Comparison of ENCODE assay signal across 10 mouse cellular contexts in the genomic region with DNA sequence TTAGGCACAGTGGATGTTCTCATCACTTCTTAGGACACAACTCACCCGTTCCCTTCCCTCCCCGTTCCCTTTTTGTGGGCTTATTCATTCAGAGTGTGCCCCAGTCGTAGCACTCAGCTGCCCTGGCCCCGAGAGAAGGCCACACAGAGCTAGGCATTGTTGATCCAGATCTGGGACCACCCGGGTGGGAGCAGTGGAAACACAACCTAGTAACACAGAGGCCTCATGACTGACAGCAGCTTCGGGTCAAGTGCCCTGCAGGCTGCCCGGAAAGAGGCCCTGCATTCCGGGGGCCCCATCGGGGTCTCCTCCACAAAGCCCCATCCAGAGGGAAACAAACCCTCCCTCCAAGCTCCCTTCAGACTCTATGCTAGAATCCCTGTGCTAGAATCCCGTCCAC.
DNase-seq lines count a peak whose midpoint lies in the region; ATAC-seq lines count a peak whose summit lies in the region.
"Had no signal": no experiment of that assay in that cellular context is flagged by ENCODE, and none has a peak within 500 bp of the region (broad histone marks: within the 10 kb centered on the region; RNA-seq: fewer than 3 reads in every experiment).

No protein-coding gene starts in this region.

- DNase-seq in kidney, postnatal 14 days: no peak
- no peak for DNase-seq in limb, embryonic 10.5 days (ENCODE audit: low spot score)
- no peak for DNase-seq in left cerebral cortex, adult 11 months (ENCODE audit: low spot score)
- DNase-seq in adrenal gland, postnatal 10 days: no peak
- DNase-seq: heart, postnatal 14 days had no signal

- H3K27ac ChIP-seq in kidney, embryonic 14.5 days (ENCODE audit: low read depth, low read length): no peak overlapping the region
- no peak overlapping the region for H3K27ac ChIP-seq in forebrain, embryonic 12.5 days
- H3K27ac ChIP-seq in limb, embryonic 10.5 days: peak overlapping the region; percentile 68
- H3K27ac ChIP-seq in neural tube, embryonic 15.5 days (replicated peaks): 0 out of 2 replicates have a peak overlapping the region, but pooled peaks have one; percentile 5

- 16% methylated on average over 10 of the region's 10 CpGs for WGBS in kidney, embryonic 14.5 days
- WGBS in forebrain, embryonic 12.5 days: 3% methylated on average over 10 of the region's 10 CpGs
- 58% methylated on average over 10 of the region's 10 CpGs for WGBS in limb, embryonic 10.5 days
- WGBS in neural tube, embryonic 15.5 days: 11% methylated on average over 10 of the region's 10 CpGs

- 0 out of 2 replicates have a peak, but pooled peaks cover 4% of the 10 kb centered on the region for H3K4me1 ChIP-seq in kidney, embryonic 14.5 days (ENCODE audit: control insufficient read depth, insufficient read depth, low read length)
- H3K4me1 ChIP-seq in forebrain, embryonic 12.5 days: peaks cover 36% of the 10 kb centered on the region
- H3K4me1 ChIP-seq in limb, embryonic 10.5 days: peaks cover 18% of the 10 kb centered on the region
- H3K4me1 ChIP-seq in neural tube, embryonic 15.5 days: peaks cover 25% of the 10 kb centered on the region

- H3K4me2 ChIP-seq in kidney, embryonic 14.5 days (replicated peaks; ENCODE audit: low read depth, low read length): no peak overlapping the region
- no peak overlapping the region for H3K4me2 ChIP-seq in forebrain, embryonic 12.5 days
- H3K4me2 ChIP-seq in neural tube, embryonic 15.5 days: no peak overlapping the region

- no peak overlapping the region for H3K4me3 ChIP-seq in kidney, embryonic 14.5 days (ENCODE audit: low read length)
- H3K4me3 ChIP-seq in forebrain, embryonic 12.5 days (replicated peaks): no peak overlapping the region
- no peak overlapping the region for H3K4me3 ChIP-seq in limb, embryonic 10.5 days
- no peak overlapping the region for H3K4me3 ChIP-seq in neural tube, embryonic 15.5 days (replicated peaks)

- no peaks in the 10 kb centered on the region; the same call in 1 of the 2 replicates for H3K27me3 ChIP-seq in kidney, embryonic 14.5 days (ENCODE audit: control insufficient read depth, insufficient read depth, low read length)
- peaks cover 18% of the 10 kb centered on the region for H3K27me3 ChIP-seq in forebrain, embryonic 12.5 days
- H3K27me3 ChIP-seq in limb, embryonic 10.5 days (ENCODE audit: low read depth, poor library complexity, severe bottlenecking): peaks cover 20% of the 10 kb centered on the region
- H3K27me3 ChIP-seq in neural tube, embryonic 15.5 days (replicated peaks): peaks cover 13% of the 10 kb centered on the region; the same call in 1 of the 2 replicates
- H3K27me3 ChIP-seq: Patski had no signal

- no peak overlapping the region for H3K9ac ChIP-seq in kidney, embryonic 14.5 days (ENCODE audit: low read depth, low read length)
- H3K9ac ChIP-seq in forebrain, embryonic 12.5 days: no peak overlapping the region
- H3K9ac ChIP-seq in neural tube, embryonic 15.5 days (replicated peaks): no peak overlapping the region

- H3K36me3 ChIP-seq in kidney, embryonic 14.5 days (ENCODE audit: control insufficient read depth, insufficient read depth, low read length): no peaks in the 10 kb centered on the region
- H3K36me3 ChIP-seq in forebrain, embryonic 12.5 days (replicated peaks): 0 out of 2 replicates have a peak, but pooled peaks cover 2% of the 10 kb centered on the region
- H3K36me3 ChIP-seq in limb, embryonic 10.5 days: peaks cover 7% of the 10 kb centered on the region; the same call in 1 of the 2 replicates
- no peaks in the 10 kb centered on the region for H3K36me3 ChIP-seq in neural tube, embryonic 15.5 days

- peak; percentile 40; the same call in 1 of the 2 replicates for ATAC-seq in kidney, embryonic 14.5 days (ENCODE audit: low FRiP score, low TSS enrichment)
- ATAC-seq in forebrain, embryonic 12.5 days (ENCODE audit: low FRiP score): peak; percentile 39
- 0 out of 2 replicates have a peak, but pooled peaks have one; percentile 6 for ATAC-seq in neural tube, embryonic 15.5 days (ENCODE audit: low FRiP score)
- ATAC-seq in granulocyte monocyte progenitor cell, adult 5-6 weeks (replicated peaks; ENCODE audit: poor library complexity, severe bottlenecking): no peak
- ATAC-seq: Patski had no signal

- H3K9me3 ChIP-seq in kidney, embryonic 14.5 days (ENCODE audit: control insufficient read depth, low read length): no peaks in the 10 kb centered on the region
- no peaks in the 10 kb centered on the region for H3K9me3 ChIP-seq in forebrain, embryonic 12.5 days
- H3K9me3 ChIP-seq in limb, embryonic 10.5 days (replicated peaks): no peaks in the 10 kb centered on the region
- H3K9me3 ChIP-seq in neural tube, embryonic 15.5 days (replicated peaks): no peaks in the 10 kb centered on the region

Comparison
In these comparisons a context has a peak if more than half of its experiments do, and no peak if none do; other contexts are left out.
1. H3K27ac ChIP-seq: peak in limb, embryonic 10.5 days (single experiment) and neural tube, embryonic 15.5 days (single experiment); none in kidney, embryonic 14.5 days (single experiment) and forebrain, embryonic 12.5 days (single experiment).